Mouse (Mus musculus) ovary, postnatal 10 days (tissue): ENCODE measurements at regions not wholly inside any gene's neighbourhood (a gene's known extent, or its start where the extent isn't known, plus 50 kb on each side); places are given as distances from the start of the nearest gene placed in this dataset.

Experiments
- DNase-seq: peaks from one replicate; pipeline ENCODE4 v3.0.0; 2022; ENCODE audit warnings: low spot score

DNA sequence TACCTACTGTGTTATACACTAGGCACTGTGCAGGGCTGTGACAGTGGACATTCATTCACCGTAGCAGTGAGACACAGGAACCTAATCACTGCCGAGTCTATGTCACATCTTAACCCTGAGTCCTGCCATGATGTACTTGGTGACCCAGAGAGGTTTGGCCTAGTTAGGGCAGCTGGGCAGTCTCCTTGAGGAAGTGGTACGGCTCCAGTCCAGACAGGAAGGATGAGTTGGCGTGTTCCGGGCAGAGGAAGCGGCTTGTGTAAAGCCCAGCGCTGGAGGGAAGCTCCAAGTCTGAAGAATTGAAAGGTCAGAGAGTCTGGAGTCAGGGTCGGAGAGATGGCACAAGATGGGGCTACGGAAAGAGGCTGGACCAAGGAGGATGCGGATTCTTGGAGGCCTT lies 99.4 kb upstream of the Smim15 start:
- DNase-seq = no peak

DNA sequence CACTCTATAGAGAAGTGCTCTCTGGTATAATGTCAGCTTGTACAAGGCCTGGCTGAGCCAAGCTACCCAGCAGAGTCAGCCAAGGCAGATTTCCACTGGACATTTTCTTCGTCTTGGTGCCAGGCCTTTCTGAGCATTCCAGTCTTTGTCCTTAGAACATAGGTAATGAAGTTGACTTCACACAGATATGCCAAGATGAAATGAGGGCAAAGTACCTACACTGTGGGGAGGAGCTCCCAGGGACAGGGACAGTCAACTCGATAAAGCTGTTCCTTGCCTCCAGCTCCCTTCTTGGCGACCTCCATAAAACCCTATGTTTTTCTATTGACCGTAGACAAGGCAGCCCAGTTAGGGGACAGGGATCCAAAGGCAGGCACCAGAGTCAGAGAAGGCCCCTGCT lies 101.3 kb upstream of the Smim15 start:
- DNase-seq = no peak

DNA sequence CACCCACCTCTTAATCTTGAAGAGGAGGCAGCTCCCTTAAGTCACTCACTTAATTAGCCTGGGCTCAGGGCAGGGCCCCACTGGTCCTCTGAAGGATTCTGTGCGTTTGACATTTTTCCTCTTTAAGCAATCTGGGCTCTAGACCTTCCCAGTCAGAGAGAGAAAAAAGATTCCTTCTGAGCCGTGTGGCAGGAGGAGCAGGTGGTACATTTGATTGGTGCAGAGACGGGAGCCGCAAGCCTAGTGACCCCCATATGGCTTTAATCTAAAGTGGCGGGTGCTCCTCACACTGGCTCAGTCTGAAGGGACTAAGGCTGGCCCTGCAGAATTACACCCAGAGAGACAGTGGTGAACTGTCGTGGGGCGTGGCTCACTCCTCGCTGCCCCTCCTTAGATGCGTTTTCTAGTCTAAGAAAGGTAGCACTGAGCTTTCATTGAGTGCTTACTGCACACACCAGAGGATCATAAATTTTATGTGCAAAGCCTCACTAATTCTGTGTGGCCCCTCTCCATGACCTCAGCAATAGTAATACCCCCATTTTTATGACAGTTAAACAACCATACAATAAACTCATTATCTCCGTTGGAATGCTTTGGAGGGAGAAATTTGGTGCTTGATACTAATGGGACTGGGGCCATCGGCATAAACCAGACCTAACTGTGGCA lies 101.8 kb upstream of the Smim15 start:
- DNase-seq = no peak

- DNase-seq = no peak
These were observed 104.2 kb upstream of the Smim15 start for GRCm38 (mm10) chr13:107939916-107940646.

DNA sequence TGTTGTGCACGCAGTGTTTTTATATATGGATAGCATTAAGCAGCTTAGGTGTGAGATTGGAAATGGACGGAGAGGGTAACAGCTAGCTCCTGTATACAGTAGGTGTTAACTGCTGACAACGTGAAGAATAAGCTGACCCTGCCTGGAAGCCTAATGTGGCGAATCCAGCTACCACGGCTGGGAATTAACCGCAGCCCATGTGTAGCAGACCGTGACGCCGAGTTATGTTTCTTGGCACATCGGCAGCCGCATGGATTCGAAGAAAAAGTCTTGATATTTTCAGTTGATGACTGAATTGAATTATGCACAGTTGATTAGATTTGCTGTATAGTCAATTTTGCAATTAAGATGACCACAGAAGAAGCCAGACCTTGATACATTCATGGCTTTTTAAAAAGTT lies 108.6 kb upstream of the Smim15 start:
- DNase-seq = no peak

- no peak for DNase-seq
These were observed 109.6 kb upstream of the Smim15 start for GRCm38 (mm10) chr13:107934691-107935090.

DNA sequence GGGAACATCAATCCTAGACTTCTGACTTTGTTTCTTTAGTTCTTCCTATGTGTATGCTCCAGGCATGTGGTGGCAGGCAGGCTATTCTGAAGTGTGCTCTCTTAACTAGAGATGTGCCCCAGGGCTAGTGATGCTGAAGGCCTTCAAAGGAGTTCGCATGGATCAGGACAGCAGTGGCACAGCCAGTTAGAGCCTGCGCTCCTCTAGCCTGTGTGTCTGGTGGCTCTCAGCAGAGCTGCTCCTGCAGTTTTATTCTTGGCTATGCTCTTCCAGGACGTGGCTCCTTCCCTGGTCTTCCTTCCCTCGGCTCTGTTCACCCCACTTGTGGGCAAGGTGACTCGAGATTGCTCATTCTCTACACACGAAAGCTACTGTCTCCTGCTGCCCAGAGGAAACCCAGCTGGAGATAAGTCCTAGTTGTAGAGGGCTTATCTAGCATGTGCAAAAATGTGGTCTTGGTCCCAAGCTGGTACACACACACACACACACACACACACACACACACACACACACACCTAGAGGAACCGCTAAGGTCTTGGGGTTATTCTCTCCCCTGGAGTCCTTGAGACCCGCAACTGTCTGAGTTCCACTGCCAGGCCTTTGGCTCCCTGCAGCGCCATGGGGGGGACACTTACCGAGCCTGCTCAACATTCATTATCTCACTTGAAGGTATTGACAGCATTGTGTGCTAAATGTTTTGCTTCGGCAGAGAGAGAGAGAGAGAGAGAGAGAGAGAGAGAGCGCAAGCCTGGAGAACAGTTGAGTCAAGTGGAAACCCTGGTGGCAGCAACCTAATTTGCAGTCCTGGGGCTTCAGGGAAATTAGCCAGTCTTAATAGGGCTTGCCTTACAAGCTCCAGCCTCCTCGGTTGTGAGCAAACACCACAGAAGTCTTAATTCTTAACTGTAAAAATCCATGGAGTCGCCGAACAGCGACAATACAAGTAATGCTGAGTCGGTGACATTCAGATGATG lies 110.4 kb upstream of the Smim15 start:
- no peak for DNase-seq

DNA sequence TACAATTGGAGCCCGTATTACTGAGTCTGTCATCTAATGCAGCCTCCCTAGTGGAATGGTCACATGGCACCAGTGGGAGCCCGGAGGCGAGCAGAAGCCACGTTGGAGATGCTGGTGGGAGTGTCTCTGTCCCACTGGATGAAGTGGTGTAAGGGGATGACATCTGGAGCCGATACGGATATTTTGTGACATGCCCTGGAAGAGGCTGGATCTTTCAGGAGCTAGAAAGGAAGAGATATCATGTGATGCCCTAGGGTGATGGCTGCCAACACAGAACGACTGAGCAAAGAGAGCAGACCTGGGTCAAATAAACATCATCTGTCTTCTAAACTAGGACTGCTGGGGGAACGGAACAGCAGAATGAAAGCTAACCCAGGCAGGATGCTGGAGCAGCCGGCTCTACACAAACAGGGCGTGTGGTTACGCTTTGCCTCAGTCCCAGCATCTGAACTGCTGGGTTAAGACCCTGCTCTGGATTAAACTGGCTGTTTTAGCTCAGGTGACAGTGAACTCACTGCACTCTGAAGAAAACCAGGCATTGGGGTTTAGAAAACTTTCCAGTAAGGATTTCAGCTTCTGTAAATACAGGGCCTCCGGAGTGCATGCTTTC lies 111.7 kb upstream of the Smim15 start:
- no peak for DNase-seq

GRCm38 (mm10) chr13:107931216-107931615 lies 113.0 kb upstream of the Smim15 start:
- no peak for DNase-seq

DNA sequence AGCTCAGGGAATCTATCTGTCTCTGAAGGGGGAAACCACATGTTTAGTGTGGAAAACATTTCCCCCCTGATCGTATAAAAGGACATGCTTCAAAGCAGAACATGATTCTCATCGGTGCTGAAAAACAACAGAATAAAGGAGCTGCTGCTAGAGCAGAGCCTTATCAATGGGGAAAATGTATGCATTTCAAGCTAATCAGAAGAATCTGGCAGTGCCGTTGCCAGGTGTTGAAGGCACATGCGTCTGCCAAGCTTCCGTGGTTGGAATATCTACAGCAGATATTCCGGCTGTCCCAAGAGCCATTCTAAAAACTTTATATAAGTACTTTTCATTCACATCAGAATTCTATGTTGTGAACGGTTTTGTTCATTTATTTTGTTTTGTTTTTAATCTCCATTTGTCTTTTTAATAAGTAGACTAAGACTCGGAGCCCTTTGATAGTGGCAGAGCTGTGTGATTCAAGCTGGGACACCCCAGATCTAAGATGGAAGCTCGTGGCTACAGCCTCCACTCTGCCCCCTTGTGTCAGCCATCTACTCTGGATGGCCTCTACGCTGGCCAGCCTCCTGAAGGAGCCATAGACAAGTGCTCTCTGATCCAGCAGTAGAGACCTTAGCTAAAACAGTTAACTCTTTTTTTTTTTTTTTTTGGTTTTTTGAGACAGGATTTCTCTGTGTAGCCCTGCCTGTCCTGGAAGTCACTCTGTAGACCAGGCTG lies 116.6 kb upstream of the Smim15 start:
- DNase-seq = no peak

DNA sequence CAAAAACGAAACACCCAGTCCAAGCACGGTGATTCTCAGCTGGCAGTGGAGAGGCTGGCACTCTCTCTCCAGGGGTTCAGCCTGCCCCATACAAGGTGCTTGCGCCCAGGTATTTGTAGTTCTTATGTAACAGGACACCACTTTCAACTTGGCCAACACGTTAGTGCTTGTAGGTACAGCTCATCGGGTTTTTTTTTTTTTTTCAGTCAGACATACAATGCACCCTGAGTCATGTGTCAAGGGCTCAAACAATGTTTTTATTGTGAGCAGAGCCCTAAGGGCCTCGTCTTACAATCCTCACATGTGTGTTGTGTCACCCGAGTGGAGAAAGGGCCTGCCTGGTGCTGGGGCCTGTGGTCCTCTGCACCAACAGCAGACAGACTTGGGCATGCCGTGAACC lies 118.8 kb upstream of the Smim15 start:
- DNase-seq = no peak

DNA sequence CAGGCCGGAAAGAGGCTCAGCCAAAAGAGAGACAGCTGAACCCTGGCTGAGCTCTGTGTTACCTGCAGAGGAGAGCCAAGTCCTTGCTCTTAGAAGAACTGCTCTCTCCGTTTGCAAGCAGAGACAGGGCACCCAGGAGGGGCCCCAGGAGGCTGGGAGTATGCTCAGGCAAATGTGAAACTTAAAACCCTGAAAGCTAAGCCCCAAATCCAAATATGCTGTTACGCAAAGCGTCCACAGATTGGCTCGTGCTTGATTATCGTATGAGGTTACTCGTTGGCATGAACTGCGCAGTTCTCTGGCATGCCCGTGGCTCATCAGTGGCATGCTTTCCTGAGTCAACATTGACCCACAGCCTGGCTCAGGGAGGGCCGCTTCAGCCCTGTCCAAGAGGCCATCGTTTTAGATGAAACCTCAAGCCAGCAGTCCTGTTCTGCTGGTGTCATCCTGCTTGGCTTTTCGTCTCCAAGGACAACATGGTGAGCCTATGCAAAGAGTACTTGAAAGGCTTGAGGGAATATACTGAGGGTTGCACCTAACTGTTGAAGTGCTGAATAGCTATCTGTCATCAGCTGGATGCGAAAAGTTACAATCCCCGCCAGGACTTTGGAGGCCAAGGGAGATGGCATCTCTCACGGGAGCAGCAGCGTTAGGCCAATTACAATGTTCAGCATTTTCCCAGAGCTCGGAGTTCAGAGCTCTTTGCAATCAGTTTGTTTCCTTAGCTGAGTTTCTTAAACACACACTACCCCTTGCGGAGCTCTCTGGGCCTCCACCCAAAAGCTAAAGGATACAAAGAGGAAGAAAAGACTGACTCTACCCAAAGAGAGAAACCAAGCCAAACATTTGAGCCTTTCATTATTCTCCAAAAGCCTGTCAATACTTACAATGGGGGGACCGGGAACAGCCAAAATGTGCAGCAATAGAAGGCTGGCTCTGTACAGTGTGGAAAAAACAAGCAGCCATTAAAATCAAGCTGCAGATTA lies 120.8 kb upstream of the Smim15 start:
- DNase-seq = no peak

GRCm38 (mm10) chr13:107919403-107919802 lies 124.8 kb upstream of the Smim15 start:
- no peak for DNase-seq

DNA sequence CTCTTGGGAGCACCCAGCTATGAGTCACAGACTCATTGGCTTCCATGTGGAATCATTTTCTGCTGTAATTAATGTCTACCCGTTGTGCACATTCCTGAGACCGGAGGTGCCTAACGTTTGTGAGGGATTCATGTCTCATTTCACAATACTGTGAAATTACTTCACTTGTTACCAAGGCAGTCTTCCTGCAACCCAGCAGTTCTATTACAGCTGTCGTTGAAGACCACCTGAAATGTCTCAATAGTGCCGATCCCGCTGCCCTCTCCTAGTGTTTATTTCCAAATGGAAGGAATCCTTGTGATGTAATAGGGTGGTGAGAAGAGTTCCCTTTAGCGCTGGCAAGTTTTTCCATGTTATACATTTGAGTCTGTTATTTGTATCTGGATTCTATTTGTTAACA lies 125.8 kb upstream of the Smim15 start:
- no peak for DNase-seq

- no peak for DNase-seq
These were observed 126.2 kb upstream of the Smim15 start for GRCm38 (mm10) chr13:107918065-107918464.

DNA sequence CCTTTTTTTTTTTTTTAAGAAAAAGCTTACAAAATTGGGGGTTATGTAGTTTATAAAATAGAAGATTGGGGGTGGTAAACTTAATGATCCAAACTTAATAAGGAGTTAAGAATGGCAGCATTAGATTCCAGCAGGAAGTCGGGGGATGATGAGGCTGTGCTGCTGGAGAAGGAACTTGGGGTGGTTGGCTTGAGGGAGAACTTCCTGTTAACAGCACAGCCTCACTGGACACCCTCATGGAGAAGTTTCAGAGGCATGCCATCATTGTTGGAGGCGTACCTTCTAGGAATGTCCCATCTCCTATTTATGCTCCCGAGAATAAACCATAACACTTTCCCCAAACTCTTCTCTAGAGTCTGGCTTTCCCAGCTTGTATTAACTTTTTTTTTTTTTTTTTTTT lies 126.7 kb upstream of the Smim15 start:
- DNase-seq = no peak

DNA sequence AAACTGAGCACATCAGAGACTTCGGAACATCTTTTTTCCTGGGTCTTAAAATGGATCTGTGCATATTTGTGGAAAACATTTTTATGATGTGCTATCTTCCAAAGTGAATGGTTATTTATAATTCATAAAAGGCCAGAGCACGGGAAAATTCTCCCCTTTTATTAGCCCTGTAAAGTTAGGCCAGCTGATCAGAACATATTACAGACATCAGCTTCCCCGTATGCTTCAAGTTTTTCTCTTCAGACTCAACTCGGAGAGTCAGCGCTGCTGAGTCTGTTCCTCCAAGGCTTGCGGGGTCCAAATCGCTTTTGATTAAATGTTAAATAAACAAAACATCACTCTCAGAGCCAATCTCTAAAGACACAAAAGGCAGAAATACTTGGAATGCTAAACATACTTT lies 134.1 kb upstream of the Smim15 start:
- DNase-seq = no peak

DNA sequence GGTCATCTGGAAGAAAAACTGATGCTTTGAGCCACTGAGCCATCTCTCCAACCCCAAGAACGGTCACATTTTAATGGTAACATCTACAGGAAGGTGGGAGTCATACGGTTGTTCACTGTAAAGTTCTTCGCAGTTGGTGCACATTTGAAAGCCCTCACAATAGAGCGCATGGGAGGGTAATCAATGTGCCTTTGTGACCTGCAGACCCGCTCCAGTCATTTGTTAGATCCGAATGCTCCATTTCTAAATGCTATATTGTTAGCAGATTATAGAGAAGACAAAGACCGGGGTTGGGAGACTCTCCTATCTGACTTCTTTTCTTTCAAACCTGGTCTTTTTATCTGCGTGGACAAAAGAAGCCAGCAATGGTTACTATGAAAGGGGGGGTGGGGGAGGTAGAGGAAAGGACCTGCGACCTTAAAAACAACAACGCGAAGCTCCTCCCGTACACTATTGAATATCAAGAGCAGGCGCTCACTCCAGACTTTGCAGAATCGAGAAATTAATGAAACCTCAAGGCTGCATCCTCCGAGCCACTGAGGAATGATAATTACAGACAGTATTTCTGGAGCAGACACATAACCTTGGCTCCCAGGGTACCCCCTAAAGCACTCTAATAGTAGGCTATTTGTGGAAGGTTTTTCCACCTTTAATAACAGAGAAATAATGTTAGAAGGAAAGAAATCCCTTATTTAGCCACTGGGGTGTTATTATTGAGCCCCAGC lies 134.7 kb upstream of the Smim15 start:
- DNase-seq = no peak

DNA sequence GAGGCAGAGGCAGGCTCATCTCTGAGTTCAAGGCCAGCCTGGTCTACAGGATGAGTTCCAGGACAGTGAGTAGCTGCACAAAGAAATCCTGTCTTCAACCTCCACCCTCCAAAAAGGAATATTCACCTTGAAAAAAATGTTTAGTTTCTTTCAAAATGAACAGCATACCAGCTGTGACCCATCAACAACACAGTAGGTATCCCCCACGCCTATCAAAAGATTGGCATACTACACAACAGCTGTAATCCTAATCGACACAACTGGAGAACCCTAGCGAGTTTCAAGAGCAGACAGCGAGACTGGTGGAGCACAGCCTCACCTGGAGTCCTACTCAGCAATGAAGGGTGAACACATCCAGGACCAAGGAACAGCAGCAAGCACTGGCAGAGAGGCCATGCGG lies 136.3 kb upstream of the Smim15 start:
- DNase-seq = no peak

GRCm38 (mm10) chr13:107904851-107905250 lies 139.4 kb upstream of the Smim15 start:
- no peak for DNase-seq
